Mouse (Mus musculus) fat pad, adult 2 months (tissue): ENCODE results near the gene Olfr1048.
"Not testable (repeated sequence)": the region's sequence is repeated elsewhere in the genome, so short reads cannot be mapped to it uniquely, and the experiment has no call there.

Experiments used
- DNase-seq: peaks from one replicate; pipeline ENCODE4 v3.0.0-alpha.2; 2011; ENCODE audit warnings: low read depth, low spot score; ENCODE audit errors: extremely low read depth

Gene Olfr1048

GRCm38 (mm10) chr2:86240189-86240588 lies at the start of gene Olfr1048:
Gene Olfr1048, minus strand, starts transcription at chr2:86240289.
- no peak for DNase-seq

- DNase-seq = not testable (repeated sequence)
Measured at GRCm38 (mm10) chr2:86278988-86279387, 38.9 kb upstream of the Olfr1048 start, which contains the start of gene Olfr1051. Gene Olfr1051, minus strand, starts transcription at chr2:86279088.

GRCm38 (mm10) chr2:86258228-86258627 lies 18.1 kb upstream of the Olfr1048 start, which contains the start of gene Olfr1049:
Gene Olfr1049, minus strand, starts transcription at chr2:86258328.
- not testable (repeated sequence) for DNase-seq

GRCm38 (mm10) chr2:86231301-86231700 lies 8.8 kb downstream of the Olfr1048 start, which contains the start of gene Olfr1047:
Gene Olfr1047, minus strand, starts transcription at chr2:86231401.
- DNase-seq = no peak

GRCm38 (mm10) chr2:86219214-86219613 lies 20.9 kb downstream of the Olfr1048 start, which contains the start of gene Olfr1046:
Gene Olfr1046, minus strand, starts transcription at chr2:86219314.
- no peak for DNase-seq

- DNase-seq = no peak
Measured at GRCm38 (mm10) chr2:86202909-86203308, 37.2 kb downstream of the Olfr1048 start, which contains the start of gene Olfr1045. Gene Olfr1045, minus strand, starts transcription at chr2:86203009.

- DNase-seq = no peak
Measured at GRCm38 (mm10) chr2:86195863-86196262, 44.2 kb downstream of the Olfr1048 start.

GRCm38 (mm10) chr2:86185583-86185982 lies 54.5 kb downstream of the Olfr1048 start, which contains the start of gene Olfr52:
Gene Olfr52, minus strand, starts transcription at chr2:86185683.
- DNase-seq = no peak
